Comparison of ENCODE assay signal across 32 mouse cellular contexts in the genomic region with DNA sequence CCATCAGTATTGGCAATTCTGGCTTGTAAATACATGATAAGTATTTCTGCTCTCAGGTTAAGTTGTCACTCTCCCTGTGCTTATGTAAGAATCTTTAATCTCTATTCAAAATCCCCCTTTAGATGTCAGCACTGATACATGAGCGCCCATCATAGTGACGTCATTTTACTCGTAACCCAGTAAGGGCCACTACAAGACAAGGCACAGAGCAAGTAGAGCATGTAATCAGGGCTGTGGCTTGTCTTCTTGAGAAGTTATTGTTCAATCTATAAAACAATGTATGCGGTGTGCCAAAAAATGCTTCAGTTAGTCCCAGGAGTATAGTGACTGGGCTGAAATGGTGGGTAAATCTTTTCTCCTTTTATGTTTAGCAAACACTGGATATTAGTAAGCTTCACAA. TPM values are rescaled to one million over a fixed set of nuclear protein-coding genes. Genes with fewer than 3 reads are reported as not detected.
"Had no signal": no experiment of that assay in that cellular context is flagged by ENCODE, and none has a peak within 500 bp of the region (broad histone marks: within the 10 kb centered on the region; RNA-seq: fewer than 3 reads in every experiment).

No protein-coding gene starts in this region.

- H3K4me2 ChIP-seq: embryonic facial prominence, embryonic 12.5 days; embryonic facial prominence, embryonic 13.5 days; embryonic facial prominence, embryonic 15.5 days; forebrain, embryonic 12.5 days; forebrain, embryonic 13.5 days; forebrain, embryonic 15.5 days had no signal

- DNase-seq: cerebellum, adult 2 months; cerebellum, adult 8-10 months; cerebellum, adult 9-10 months; cerebellum, adult 9-11 months; cerebellum, postnatal 10 days; cerebellum, postnatal 14 days; cerebellum, postnatal 25 days; cerebellum, postnatal 36 days; embryo, embryonic 11 days; forebrain, postnatal 0 days; gastrocnemius, adult 2 months; gastrocnemius, postnatal 10 days; gastrocnemius, postnatal 14 days; gastrocnemius, postnatal 25 days; gastrocnemius, postnatal 36 days; heart, adult 11 months; heart, adult 18-20 months; heart, adult 2 months had no signal

- H3K4me1 ChIP-seq: embryonic facial prominence, embryonic 12.5 days; embryonic facial prominence, embryonic 13.5 days; embryonic facial prominence, embryonic 15.5 days; forebrain, embryonic 15.5 days had no signal

- H3K4me3 ChIP-seq: embryonic facial prominence, embryonic 12.5 days; embryonic facial prominence, embryonic 13.5 days; embryonic facial prominence, embryonic 15.5 days; erythroblast, embryonic 14.5 days; forebrain, embryonic 10.5 days; forebrain, embryonic 12.5 days; forebrain, embryonic 13.5 days; forebrain, embryonic 15.5 days; gastrocnemius, adult 2 months; heart, adult 2 months had no signal

- H3K27me3 ChIP-seq: embryonic facial prominence, embryonic 12.5 days; embryonic facial prominence, embryonic 13.5 days; embryonic facial prominence, embryonic 15.5 days; forebrain, embryonic 13.5 days; forebrain, embryonic 15.5 days had no signal

- H3K9me3 ChIP-seq: embryonic facial prominence, embryonic 12.5 days; embryonic facial prominence, embryonic 13.5 days; embryonic facial prominence, embryonic 15.5 days; forebrain, embryonic 10.5 days; forebrain, embryonic 12.5 days; forebrain, embryonic 13.5 days; forebrain, embryonic 15.5 days had no signal

- ATAC-seq: forebrain, embryonic 13.5 days; forebrain, embryonic 14.5 days; forebrain, embryonic 15.5 days; forebrain, embryonic 16.5 days; forebrain, postnatal 0 days had no signal

- H3K36me3 ChIP-seq: embryonic facial prominence, embryonic 12.5 days; embryonic facial prominence, embryonic 13.5 days; embryonic facial prominence, embryonic 15.5 days; forebrain, embryonic 10.5 days; forebrain, embryonic 12.5 days; forebrain, embryonic 15.5 days had no signal

- H3K9ac ChIP-seq: embryonic facial prominence, embryonic 12.5 days; embryonic facial prominence, embryonic 13.5 days; embryonic facial prominence, embryonic 15.5 days; forebrain, embryonic 12.5 days; forebrain, embryonic 13.5 days; forebrain, embryonic 15.5 days; forebrain, postnatal 0 days had no signal

- H3K27ac ChIP-seq: embryonic facial prominence, embryonic 12.5 days; embryonic facial prominence, embryonic 13.5 days; embryonic facial prominence, embryonic 15.5 days; forebrain, embryonic 10.5 days; forebrain, embryonic 12.5 days; forebrain, embryonic 13.5 days; forebrain, embryonic 15.5 days; gastrocnemius, adult 2 months; heart, adult 2 months had no signal

RNA-seq across cellular contexts. Expression of a gene that starts 13.9 kb away (rescaled TPM):
- total RNA-seq: common myeloid progenitor, adult 5-6 weeks; gastrocnemius, adult 18-20 months; gastrocnemius, adult 8-10 months; gastrocnemius, postnatal 36 days; granulocyte monocyte progenitor cell, adult 5-6 weeks had no signal
- polyA plus RNA-seq: erythroblast, embryonic 14.5 days had no signal
